Mouse (Mus musculus) forebrain, postnatal 0 days (tissue): ENCODE measurements around the gene Cldn15. TPM values are rescaled to one million over a fixed set of nuclear protein-coding genes. Genes with fewer than 3 reads are reported as not detected.

Experiments
- ATAC-seq: fragments of 200-750 bp; cut with Nextera tagmentation; 2 replicates; pipeline ENCODE4 v1.8.0; 2017; ENCODE audit warnings: mild to moderate bottlenecking, moderate library complexity
- DNase-seq: peaks from one replicate; pipeline ENCODE4 v3.0.0-alpha.2; 2015
- H3K27ac ChIP-seq: fragments of 300-500 bp; sonication (generic); 2 replicates; pipeline ENCODE4 v1.5.1; 2014; ENCODE audit warnings: low read depth, mild to moderate bottlenecking, antibody characterized with exemption, low read length, moderate library complexity, mixed read lengths
- H3K27me3 ChIP-seq: fragments of 300-500 bp; sonication (generic); 2 replicates; pipeline ENCODE4 v1.6.1; 2014; ENCODE audit warnings: mild to moderate bottlenecking, low read length, mixed read lengths; ENCODE audit not compliant: insufficient read depth
- H3K36me3 ChIP-seq: fragments of 300-500 bp; sonication (generic); 2 replicates; pipeline ENCODE4 v1.6.1; 2014; ENCODE audit warnings: mild to moderate bottlenecking, moderate library complexity; ENCODE audit not compliant: insufficient read depth
- H3K4me1 ChIP-seq: fragments of 300-500 bp; sonication (generic); 2 replicates; pipeline ENCODE4 v1.6.1; 2014; ENCODE audit warnings: antibody characterized with exemption; ENCODE audit not compliant: insufficient read depth
- H3K4me2 ChIP-seq: fragments of 300-500 bp; sonication (generic); 2 replicates; pipeline ENCODE4 v1.6.1; 2014; ENCODE audit warnings: low read depth, mild to moderate bottlenecking, moderate library complexity
- H3K4me3 ChIP-seq: fragments of 300-500 bp; sonication (generic); 2 replicates; pipeline ENCODE4 v1.5.1; 2014; ENCODE audit warnings: low read depth, low read length, mixed read lengths
- H3K9ac ChIP-seq: fragments of 300-500 bp; sonication (generic); 2 replicates; pipeline ENCODE4 v1.6.1; 2014; ENCODE audit warnings: mild to moderate bottlenecking
- H3K9me3 ChIP-seq: fragments of 300-500 bp; sonication (generic); 2 replicates; pipeline ENCODE4 v1.6.1; 2016; ENCODE audit warnings: low read length
- CTCF ChIP-seq: sonication (generic); IDR thresholded peaks from 2 replicates; pipeline ENCODE4 v1.5.1; 2016; ENCODE audit warnings: antibody characterized with exemption, control low read depth, low read depth
- WGBS: fragments of 180-500 bp; shearing (Covaris S2); extraction: QIAGEN DNeasy Blood & Tissue Kit; methylation state at CpG from one replicate; pipeline ENCODE4 v1.1.7; 2014; 5-methylcytosine and 5-hydroxymethylcytosine counted together
- microRNA counts: library from miRNA; unstranded; fragments of <30 nt; microRNA quantifications from one replicate; lab custom pipeline; 2015
- microRNA-seq, 2 experiments: library from miRNA; unstranded; fragments of <30 nt; microRNA quantifications; one replicate each; pipeline ENCODE4; 2016
- polyA plus RNA-seq: library from polyadenylated mRNA; unstranded; fragments of >200 nt; fragmentation: Nextera tagmentation; extraction: Ambion mirVana; gene quantifications from 2 replicates; pipeline ENCODE4 v1.2.1, GENCODE M21; 2015
- total RNA-seq: library from RNA; depleted of rRNA; stranded (reverse); fragments of >200 nt; gene quantifications from 2 replicates; pipeline ENCODE4 v1.2.3, GENCODE M21; 2014; rRNA removed

The Cldn15 gene
- total and polyA plus RNA-seq, 2 experiments from 2014 or later: 0.13 to 0.33 TPM

DNA sequence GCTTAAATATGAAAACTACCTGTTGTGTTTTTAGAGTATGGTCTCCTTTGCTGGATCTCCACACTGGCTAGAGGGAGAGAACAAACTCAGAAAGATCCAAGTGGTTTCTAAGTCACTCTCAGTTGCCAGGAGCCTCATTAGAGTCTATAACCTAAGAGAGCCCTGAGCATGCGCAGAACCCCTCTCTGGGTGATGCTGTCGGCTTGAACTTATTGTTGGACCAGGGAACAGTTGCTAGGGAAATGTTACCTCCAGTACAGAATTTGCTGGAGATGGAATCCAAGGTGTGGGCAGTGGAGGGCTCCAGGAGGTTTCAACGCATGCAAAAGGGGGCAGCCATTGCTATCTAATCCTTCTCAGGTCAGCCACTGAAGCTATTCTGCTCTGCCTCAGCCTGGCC is 57.9 kb downstream of the Cldn15 start:
- 40% methylated on average over 3 of the region's 3 CpGs for WGBS
- H3K4me2 ChIP-seq: 0 out of 2 replicates have a peak overlapping the region, but pooled peaks have one; percentile 38
- ATAC-seq: no peak

DNA sequence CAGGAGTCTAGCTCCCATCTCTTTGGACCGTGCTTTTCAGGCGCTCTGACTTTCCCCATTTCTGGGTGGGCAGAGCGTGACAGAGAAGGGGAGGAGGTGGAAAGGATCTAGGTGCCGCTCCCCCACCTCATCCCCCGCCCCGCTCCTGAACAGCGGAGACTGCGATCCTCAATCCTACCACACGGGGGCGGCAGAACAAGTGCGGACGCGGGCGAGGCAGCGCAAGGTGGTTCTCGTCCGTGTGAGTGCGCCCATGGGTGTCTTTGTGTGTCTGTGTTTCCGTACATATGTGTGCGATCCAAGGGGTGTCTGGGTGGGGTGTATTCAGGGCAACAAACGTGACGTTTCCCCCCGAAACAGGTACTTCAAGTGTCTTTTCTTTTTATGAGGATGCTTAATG is 58.7 kb downstream of the Cldn15 start:
- WGBS: under 1% methylated on average over 23 of the region's 23 CpGs
- TF ChIP-seq CTCF: peak; percentile 99
- H3K9me3 ChIP-seq: no peaks in the 10 kb centered on the region
- H3K4me1 ChIP-seq: no peaks in the 10 kb centered on the region; the same call in 1 of the 2 replicates
- H3K4me3 ChIP-seq: peak overlapping the region; percentile 29
- peaks cover 32% of the 10 kb centered on the region for H3K27me3 ChIP-seq
- H3K36me3 ChIP-seq: no peaks in the 10 kb centered on the region
- peak overlapping the region; percentile 38 for H3K4me2 ChIP-seq
- DNase-seq (peak; percentile 92), ATAC-seq (peak; percentile 21; the same call in 1 of the 2 replicates)
- H3K27ac ChIP-seq: no peak overlapping the region
- peak overlapping the region; percentile 19; the same call in 1 of the 2 replicates for H3K9ac ChIP-seq

More for the DNA sequence above, 57.9 kb downstream of the Cldn15 start:
- Histone ChIP-seq H3K9me3 (no peaks in the 10 kb centered on the region), H3K27ac (no peak overlapping the region; the same call in 1 of the 2 replicates), H3K27me3 (peaks cover 32% of the 10 kb centered on the region), H3K9ac (no peak overlapping the region), H3K4me3 (no peak overlapping the region), H3K4me1 (no peaks in the 10 kb centered on the region; the same call in 1 of the 2 replicates), H3K36me3 (no peaks in the 10 kb centered on the region)
- no peak for DNase-seq
- no peak for TF ChIP-seq CTCF

MicroRNAs within 50 kb of the gene (microRNA counts, 519-probe panel; counts per million panel counts)
- microRNA mmu-miR-702 (lab: Ali Mortazavi, UCI): not detected

Small RNAs within 50 kb of the gene (microRNA-seq; reads per million reads assigned to microRNA genes)
- 73.8 to 97.4 reads per million in 2 experiments for gene Mir702

Other genes starting within 250 kb of the Cldn15 start
- gene Col26a1, start 83.4 kb upstream of the Cldn15 start, total RNA-seq: 39.9 and 43.7 TPM in 2 replicates
- 24.3 and 27.1 TPM in 2 replicates for gene Col26a1, start 83.4 kb upstream of the Cldn15 start, polyA plus RNA-seq
- gene Ift22, start 58.5 kb upstream of the Cldn15 start, total RNA-seq: 30.7 and 35.9 TPM in 2 replicates
- 125 and 134 TPM in 2 replicates for gene Ift22, start 58.5 kb upstream of the Cldn15 start, polyA plus RNA-seq
- 221 and 299 TPM in 2 replicates for gene Fis1, start 13.3 kb upstream of the Cldn15 start, total RNA-seq
- 377 and 441 TPM in 2 replicates for gene Fis1, start 13.3 kb upstream of the Cldn15 start, polyA plus RNA-seq
- gene Plod3, start 20.4 kb downstream of the Cldn15 start, total RNA-seq: 46.6 and 55.2 TPM in 2 replicates
- gene Plod3, start 20.4 kb downstream of the Cldn15 start, polyA plus RNA-seq: 18.2 and 21.7 TPM in 2 replicates
- 66.1 and 96.9 TPM in 2 replicates for gene Znhit1, start 21.4 kb downstream of the Cldn15 start, total RNA-seq
- gene Znhit1, start 21.4 kb downstream of the Cldn15 start, polyA plus RNA-seq: 176 and 201 TPM in 2 replicates
- 82.7 and 116 TPM in 2 replicates for gene Vgf, start 59.8 kb downstream of the Cldn15 start, total RNA-seq
- 26.7 and 40.0 TPM in 2 replicates for gene Vgf, start 59.8 kb downstream of the Cldn15 start, polyA plus RNA-seq
- gene Ap1s1, start 79.5 kb downstream of the Cldn15 start, total RNA-seq: 105 and 144 TPM in 2 replicates
- gene Ap1s1, start 79.5 kb downstream of the Cldn15 start, polyA plus RNA-seq: 335 and 346 TPM in 2 replicates
- 1.2 and 3.1 TPM in 2 replicates for gene Serpine1, start 105.7 kb downstream of the Cldn15 start, total RNA-seq
- gene Serpine1, start 105.7 kb downstream of the Cldn15 start, polyA plus RNA-seq: 0.06 and 0.28 TPM in 2 replicates
- 4.0 and 5.7 TPM in 2 replicates for gene Trim56, start 149.6 kb downstream of the Cldn15 start, total RNA-seq
- 1.1 and 2.3 TPM in 2 replicates for gene Trim56, start 149.6 kb downstream of the Cldn15 start, polyA plus RNA-seq
- not detected in 2 replicates for gene Muc3, start 182.7 kb downstream of the Cldn15 start, total RNA-seq
- gene Muc3, start 182.7 kb downstream of the Cldn15 start, polyA plus RNA-seq: not detected in 2 replicates
- gene Muc3a, start 245.8 kb downstream of the Cldn15 start, total RNA-seq: 0.10 and 0.31 TPM in 2 replicates
- 0.13 TPM in 2 replicates for gene Muc3a, start 245.8 kb downstream of the Cldn15 start, polyA plus RNA-seq